Mouse (Mus musculus): ENCODE results near the gene Btrc.

DNA sequence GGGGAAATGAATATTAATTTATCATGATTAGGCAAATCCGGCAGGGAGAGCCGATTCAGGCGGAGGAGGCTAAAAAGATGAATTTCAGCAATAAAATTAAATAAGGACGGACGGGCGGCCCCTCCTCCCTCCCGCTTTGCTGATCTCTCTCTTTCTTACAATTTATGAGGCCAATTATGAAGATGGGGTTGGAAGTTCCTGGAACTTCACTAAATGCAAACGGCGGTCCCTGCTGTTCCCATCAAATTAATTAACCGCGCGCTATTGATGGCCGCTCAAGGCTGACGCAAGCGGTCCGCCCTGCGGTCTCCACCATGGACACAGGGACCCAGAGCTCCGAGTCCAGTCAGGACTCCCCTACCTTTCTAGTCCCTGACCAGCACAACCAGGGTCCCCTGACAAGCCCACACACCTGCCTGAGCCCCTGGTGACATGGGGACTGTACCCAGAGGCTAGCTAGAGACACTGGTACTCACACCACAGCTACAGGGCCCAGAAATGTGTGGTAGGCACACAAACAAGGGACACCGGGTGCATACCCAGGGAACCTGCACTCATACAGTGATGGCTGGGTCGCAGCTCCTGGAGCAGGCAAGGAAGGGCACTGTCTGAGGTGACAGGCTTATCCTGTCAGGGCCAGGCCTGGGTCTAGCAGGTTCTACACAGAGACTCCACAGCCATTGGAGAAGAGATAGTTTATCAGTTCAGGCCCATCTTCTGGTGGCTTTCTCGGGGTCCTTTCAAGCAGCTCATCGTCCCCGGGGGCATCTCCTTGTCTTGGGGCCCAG lies 185.8 kb downstream of the Btrc start:
- TF ChIP-seq SIN3A (IDR thresholded peaks at IDR 0.05; ENCODE audit: low read length) = no peak
- TF ChIP-seq RAD21 (IDR thresholded peaks at IDR 0.05; ENCODE audit: low read depth, low read length) = no peak
- TF ChIP-seq E2F4 (IDR thresholded peaks at IDR 0.05; ENCODE audit: borderline replicate concordance, low read depth, low read length) = no peak
- TF ChIP-seq NRF1 (IDR thresholded peaks at IDR 0.05; ENCODE audit: insufficient read depth, low read depth, low read length, poor library complexity, severe bottlenecking) = no peak
- TF ChIP-seq CTCF (IDR thresholded peaks at IDR 0.05 in 2 of 3, conservative IDR thresholded peaks at IDR 0.05 in 1 of 3; ENCODE audit: control insufficient read depth in 1 of 3, insufficient read depth in 1 of 3, low read depth in 2 of 3, low read length in 3 of 3, poor library complexity in 1 of 3, severe bottlenecking in 1 of 3) = no peak
- no peak for TF ChIP-seq GABPA (IDR thresholded peaks at IDR 0.05; ENCODE audit: low read depth, low read length)
- TF ChIP-seq MXI1 (IDR thresholded peaks at IDR 0.05; ENCODE audit: low read depth, low read length) = no peak
- no peak for TF ChIP-seq ELF1 (IDR thresholded peaks at IDR 0.05; ENCODE audit: low read depth, low read length)
